Mouse (Mus musculus) hindbrain, embryonic 14.5 days (tissue): ENCODE data around the gene Rpia. TPM values are rescaled to one million over a fixed set of nuclear protein-coding genes. Genes with fewer than 3 reads are reported as not detected.

Experiments
- ATAC-seq: fragments of 200-750 bp; cut with Nextera tagmentation; 2 replicates; pipeline ENCODE4 v1.8.0; 2017; ENCODE audit warnings: moderate number of reproducible peaks, mild to moderate bottlenecking, moderate TSS enrichment, moderate library complexity; ENCODE audit not compliant: low FRiP score
- DNase-seq: peaks from one replicate; pipeline ENCODE4 v3.0.0-alpha.2; 2015; ENCODE audit warnings: low spot score
- H3K27ac ChIP-seq: fragments of 300-500 bp; sonication (generic); 2 replicates; pipeline ENCODE4 v1.5.1; 2014; ENCODE audit warnings: mild to moderate bottlenecking, moderate library complexity
- H3K27me3 ChIP-seq: fragments of 300-500 bp; sonication (generic); 2 replicates; pipeline ENCODE4 v1.6.1; 2014; ENCODE audit warnings: mild to moderate bottlenecking, low read length, mixed read lengths; ENCODE audit not compliant: control insufficient read depth, insufficient read depth
- H3K36me3 ChIP-seq: fragments of 300-500 bp; sonication (generic); replicated peaks from 2 replicates; pipeline ENCODE4 v1.6.1; 2014; ENCODE audit not compliant: control insufficient read depth, insufficient read depth
- H3K4me1 ChIP-seq: fragments of 300-500 bp; sonication (generic); replicated peaks from 2 replicates; pipeline ENCODE4 v1.6.1; 2014; ENCODE audit warnings: antibody characterized with exemption, low read length, mixed read lengths; ENCODE audit not compliant: control insufficient read depth, insufficient read depth
- H3K4me2 ChIP-seq: fragments of 300-500 bp; sonication (generic); replicated peaks from 2 replicates; pipeline ENCODE4 v1.6.1; 2014; ENCODE audit warnings: mild to moderate bottlenecking, moderate library complexity
- H3K4me3 ChIP-seq: fragments of 300-500 bp; sonication (generic); replicated peaks from 2 replicates; pipeline ENCODE4 v1.5.1; 2014; ENCODE audit warnings: mild to moderate bottlenecking, low read length
- H3K9ac ChIP-seq: fragments of 300-500 bp; sonication (generic); 2 replicates; pipeline ENCODE4 v1.6.1; 2014
- H3K9me3 ChIP-seq: fragments of 300-500 bp; sonication (generic); 2 replicates; pipeline ENCODE4 v1.6.1; 2016; ENCODE audit warnings: low read length; ENCODE audit not compliant: control insufficient read depth
- whole genome bisulfite sequencing: fragments of 180-500 bp; shearing (Covaris S2); extraction: QIAGEN DNeasy Blood & Tissue Kit; methylation state at CpG from one replicate; pipeline ENCODE4 v1.1.7; 2014; 5-methylcytosine and 5-hydroxymethylcytosine counted together
- polyA plus RNA-seq: library from polyadenylated mRNA; unstranded; fragments of >200 nt; fragmentation: Nextera tagmentation; extraction: Ambion mirVana; gene quantifications from 2 replicates; pipeline ENCODE4 v1.2.1, GENCODE M21; 2014

Gene Rpia
- polyA plus RNA-seq, 1 experiment from 2014 or later, result 2.9 TPM

DNA sequence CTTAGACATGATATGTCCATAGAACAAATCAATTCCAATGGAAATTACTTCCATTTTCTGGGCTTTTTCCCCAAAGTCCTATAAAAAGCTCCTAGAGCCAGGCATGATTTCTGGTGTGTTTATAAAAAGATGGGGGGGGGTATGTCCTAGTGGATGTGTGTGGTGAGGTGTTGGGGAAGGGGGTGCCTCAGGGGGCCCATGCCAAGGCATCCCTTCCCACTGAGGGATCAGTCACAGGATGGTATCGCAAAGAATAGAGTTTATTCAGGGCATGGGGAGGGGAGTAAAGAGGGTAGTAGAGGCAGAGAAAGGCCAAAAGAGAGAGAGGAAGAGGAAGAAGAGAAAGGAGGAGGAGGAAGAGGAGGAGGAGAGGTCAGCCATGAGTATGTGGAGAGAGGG lies 14.5 kb upstream of the Rpia start:
- no peak overlapping the region for H3K9ac ChIP-seq
- no peaks in the 10 kb centered on the region for H3K36me3 ChIP-seq
- no peak overlapping the region for H3K27ac ChIP-seq
- WGBS, result 44% methylated on average over 1 of the region's 1 CpGs
- DNase-seq (no peak), ATAC-seq (peak; percentile 24; the same call in 1 of the 2 replicates)
- no peaks in the 10 kb centered on the region for H3K9me3 ChIP-seq
- H3K4me1 ChIP-seq, result no peaks in the 10 kb centered on the region
- H3K27me3 ChIP-seq, result no peaks in the 10 kb centered on the region
- H3K4me3 ChIP-seq, result no peak overlapping the region
- H3K4me2 ChIP-seq, result no peak overlapping the region

DNA sequence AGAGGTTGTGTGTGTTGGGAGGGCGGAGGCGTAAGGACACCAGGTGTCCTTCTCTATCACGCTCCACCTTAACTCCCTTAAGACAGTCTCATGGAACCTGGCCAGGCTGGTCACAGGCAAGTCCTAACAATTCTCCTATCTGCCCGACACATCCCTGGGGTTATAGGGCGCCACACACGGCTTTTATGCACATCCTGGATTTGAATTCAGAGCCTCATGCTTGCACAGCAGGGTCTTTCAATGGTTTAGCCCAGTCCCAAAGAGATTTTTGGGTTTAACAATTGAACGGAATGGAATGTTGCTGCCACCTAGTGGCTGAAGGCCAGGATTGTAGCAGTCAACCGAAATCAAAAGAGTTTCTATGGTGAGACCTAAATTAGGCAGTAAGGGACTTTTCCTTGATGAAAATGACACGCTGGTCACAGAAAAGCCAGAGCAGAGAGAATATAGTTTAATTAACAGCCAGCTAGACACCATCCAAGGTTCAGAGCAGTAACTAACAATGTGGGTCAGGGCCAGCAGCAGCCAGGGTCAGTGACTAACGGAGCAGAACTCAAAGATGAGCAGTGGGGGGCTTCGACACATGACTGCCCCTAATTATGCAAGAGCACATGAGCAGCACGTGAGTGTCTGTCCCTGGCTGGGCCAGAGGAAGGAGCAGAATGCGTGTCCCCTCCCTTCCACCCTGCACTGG lies 13.9 kb upstream of the Rpia start:
- H3K27me3 ChIP-seq, result no peaks in the 10 kb centered on the region
- no peak overlapping the region for H3K4me3 ChIP-seq
- no peak overlapping the region for H3K9ac ChIP-seq
- H3K4me1 ChIP-seq, result no peaks in the 10 kb centered on the region
- H3K9me3 ChIP-seq, result no peaks in the 10 kb centered on the region
- H3K36me3 ChIP-seq, result no peaks in the 10 kb centered on the region
- no peak overlapping the region for H3K27ac ChIP-seq
- H3K4me2 ChIP-seq, result peak overlapping the region; percentile 44
- peak; percentile 73 for ATAC-seq
- WGBS, result 7% methylated on average over 13 of the region's 13 CpGs
- DNase-seq, result peak; percentile 91

DNA sequence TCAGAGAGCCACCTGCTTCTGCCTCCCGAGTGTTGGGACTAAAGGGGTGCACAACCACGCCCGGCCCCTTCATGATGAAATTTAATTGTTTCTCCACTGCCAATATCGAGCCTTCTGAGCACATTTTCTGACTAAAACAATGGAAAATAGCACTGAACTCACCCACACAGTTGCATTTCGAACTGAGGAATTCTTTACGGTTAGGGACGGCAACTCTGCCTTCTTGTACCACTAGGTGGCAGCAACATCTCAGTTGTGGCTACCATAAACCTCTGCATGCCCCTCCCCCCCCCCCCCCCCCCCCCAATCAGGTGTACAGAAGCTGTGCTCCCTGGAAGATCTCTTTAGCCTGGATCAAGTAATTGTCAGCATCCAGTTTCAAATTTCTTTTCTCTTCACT lies 13.2 kb upstream of the Rpia start:
- Histone ChIP-seq H3K4me1 (no peaks in the 10 kb centered on the region), H3K27ac (no peak overlapping the region), H3K9me3 (no peaks in the 10 kb centered on the region), H3K9ac (no peak overlapping the region), H3K27me3 (no peaks in the 10 kb centered on the region), H3K36me3 (no peaks in the 10 kb centered on the region), H3K4me2 (peak overlapping the region; percentile 44), H3K4me3 (no peak overlapping the region)
- DNase-seq (peak; percentile 86), ATAC-seq (peak; percentile 76)
- WGBS, result 13% methylated on average over 7 of the region's 7 CpGs

DNA sequence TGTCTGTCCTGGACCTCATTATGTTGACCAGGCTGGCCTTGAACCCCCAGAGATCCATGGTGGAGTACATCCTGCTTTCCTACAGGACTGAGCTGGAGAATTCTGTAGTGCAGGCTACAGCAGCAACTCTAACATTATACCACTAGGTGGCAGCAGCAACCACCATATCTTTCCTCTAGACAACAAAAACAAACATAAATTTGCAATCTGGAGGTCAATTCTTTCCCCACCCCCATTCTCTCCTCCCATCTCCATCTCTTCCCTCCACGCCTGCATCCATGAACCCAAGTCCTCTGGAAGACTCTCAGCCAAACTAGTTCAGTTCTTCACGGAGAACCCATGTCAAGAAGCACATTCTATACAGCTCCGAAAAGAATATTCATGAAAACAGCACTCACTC lies 12.6 kb upstream of the Rpia start:
- Histone ChIP-seq H3K27ac (no peak overlapping the region), H3K4me2 (peak overlapping the region; percentile 26), H3K27me3 (no peaks in the 10 kb centered on the region), H3K9ac (no peak overlapping the region), H3K9me3 (no peaks in the 10 kb centered on the region), H3K4me3 (no peak overlapping the region), H3K4me1 (no peaks in the 10 kb centered on the region), H3K36me3 (no peaks in the 10 kb centered on the region)
- ATAC-seq (peak; percentile 28; the same call in 1 of the 2 replicates), DNase-seq (peak; percentile 74)
- 28% methylated on average over 3 of the region's 3 CpGs for WGBS

DNA sequence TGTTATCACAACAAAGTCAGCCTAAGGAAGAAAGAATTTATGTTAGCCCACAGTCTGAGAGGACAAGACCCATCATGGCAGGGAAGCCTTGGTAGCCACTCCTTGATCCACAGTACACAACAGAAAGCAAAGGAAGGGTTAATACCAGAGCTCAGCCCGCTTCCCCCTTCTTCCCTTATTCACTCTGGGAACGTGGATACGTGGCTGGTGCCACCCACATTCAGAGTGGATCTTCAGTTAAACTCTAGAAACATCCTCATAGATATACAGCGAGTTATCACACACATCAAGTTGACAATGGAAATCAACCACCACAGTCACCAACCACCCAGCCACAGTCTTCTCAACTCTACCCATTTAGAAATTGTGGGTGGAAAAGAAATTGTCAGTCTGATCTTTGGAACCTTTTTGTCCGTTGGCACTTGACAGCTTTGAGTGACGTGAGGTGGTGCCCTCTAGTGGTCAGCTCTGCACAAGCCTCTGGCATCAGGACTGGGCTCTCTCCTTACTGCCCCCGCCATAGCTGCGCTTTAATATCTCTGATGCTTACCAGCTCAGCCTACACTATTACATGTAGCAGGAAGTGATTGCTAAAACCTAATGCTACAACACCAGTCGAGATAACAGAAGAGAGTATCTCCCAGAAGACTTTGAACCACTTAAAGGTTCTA lies 5.7 kb upstream of the Rpia start:
- H3K27ac ChIP-seq, result no peak overlapping the region
- WGBS, result 27% methylated on average over 9 of the region's 9 CpGs

DNA sequence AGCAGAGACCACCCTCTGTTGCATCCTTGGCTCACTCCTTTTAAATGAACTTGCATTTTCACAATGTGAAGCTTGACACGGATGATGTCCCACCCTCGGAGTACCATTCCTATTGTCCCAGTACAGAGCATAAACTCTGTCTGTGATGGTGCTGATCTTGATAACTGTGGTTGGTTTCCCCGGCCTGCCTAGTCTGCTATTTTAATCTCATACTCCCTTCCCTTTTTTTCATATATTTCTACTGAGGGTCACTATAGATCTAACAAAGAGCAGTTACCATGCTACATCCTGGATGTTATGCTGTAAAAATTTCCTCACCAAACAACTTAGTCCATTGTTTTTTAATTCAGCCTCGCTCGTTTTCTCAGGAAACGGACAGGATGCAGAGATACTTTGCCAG lies 4.9 kb upstream of the Rpia start:
- 82% methylated on average over 6 of the region's 6 CpGs for WGBS
- no peaks in the 10 kb centered on the region for H3K36me3 ChIP-seq
- no peak overlapping the region for H3K9ac ChIP-seq
- no peak overlapping the region for H3K4me2 ChIP-seq
- H3K4me3 ChIP-seq, result no peak overlapping the region
- no peak for ATAC-seq
- no peak for DNase-seq
- H3K9me3 ChIP-seq, result no peaks in the 10 kb centered on the region
- H3K4me1 ChIP-seq, result peaks cover 5% of the 10 kb centered on the region
- no peaks in the 10 kb centered on the region for H3K27me3 ChIP-seq
- H3K27ac ChIP-seq, result no peak overlapping the region

More for the DNA sequence above, 5.7 kb upstream of the Rpia start:
- H3K4me2 ChIP-seq, result no peak overlapping the region
- H3K9ac ChIP-seq, result no peak overlapping the region
- no peak overlapping the region for H3K4me3 ChIP-seq
- H3K4me1 ChIP-seq, result peaks cover 3% of the 10 kb centered on the region
- DNase-seq, result no peak
- no peaks in the 10 kb centered on the region for H3K9me3 ChIP-seq
- no peaks in the 10 kb centered on the region for H3K36me3 ChIP-seq
- peak; percentile 56; the same call in 1 of the 2 replicates for ATAC-seq
- no peaks in the 10 kb centered on the region for H3K27me3 ChIP-seq

DNA sequence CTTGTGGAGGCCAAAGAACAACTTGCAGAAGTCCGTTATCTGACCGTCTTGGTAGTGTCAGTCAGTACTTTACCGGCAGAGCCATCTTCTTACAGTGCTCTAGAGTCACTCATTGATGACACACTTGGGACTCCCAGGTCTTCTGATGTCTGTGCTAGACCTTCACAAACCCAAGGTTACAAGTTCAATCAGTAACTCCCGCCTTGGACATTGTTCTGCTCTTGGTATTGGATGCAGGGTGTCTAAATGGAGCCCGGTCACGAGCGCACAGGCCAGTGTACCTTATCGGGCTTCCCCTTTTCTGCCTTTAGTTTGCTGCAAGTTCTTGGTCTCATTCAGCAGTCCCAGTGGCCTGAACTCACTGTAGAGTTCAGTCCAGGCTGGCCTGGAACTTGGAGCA lies 612 bp upstream of the Rpia start:
- Histone ChIP-seq H3K27me3 (no peaks in the 10 kb centered on the region), H3K9ac (peak overlapping the region; percentile 62), H3K4me2 (peak overlapping the region; percentile 88), H3K4me1 (peaks cover 21% of the 10 kb centered on the region), H3K36me3 (no peaks in the 10 kb centered on the region), H3K9me3 (no peaks in the 10 kb centered on the region), H3K27ac (no peak overlapping the region), H3K4me3 (peak overlapping the region; percentile 77)
- DNase-seq, result no peak
- WGBS, result 43% methylated on average over 8 of the region's 8 CpGs
- peak; percentile 15; the same call in 1 of the 2 replicates for ATAC-seq

DNA sequence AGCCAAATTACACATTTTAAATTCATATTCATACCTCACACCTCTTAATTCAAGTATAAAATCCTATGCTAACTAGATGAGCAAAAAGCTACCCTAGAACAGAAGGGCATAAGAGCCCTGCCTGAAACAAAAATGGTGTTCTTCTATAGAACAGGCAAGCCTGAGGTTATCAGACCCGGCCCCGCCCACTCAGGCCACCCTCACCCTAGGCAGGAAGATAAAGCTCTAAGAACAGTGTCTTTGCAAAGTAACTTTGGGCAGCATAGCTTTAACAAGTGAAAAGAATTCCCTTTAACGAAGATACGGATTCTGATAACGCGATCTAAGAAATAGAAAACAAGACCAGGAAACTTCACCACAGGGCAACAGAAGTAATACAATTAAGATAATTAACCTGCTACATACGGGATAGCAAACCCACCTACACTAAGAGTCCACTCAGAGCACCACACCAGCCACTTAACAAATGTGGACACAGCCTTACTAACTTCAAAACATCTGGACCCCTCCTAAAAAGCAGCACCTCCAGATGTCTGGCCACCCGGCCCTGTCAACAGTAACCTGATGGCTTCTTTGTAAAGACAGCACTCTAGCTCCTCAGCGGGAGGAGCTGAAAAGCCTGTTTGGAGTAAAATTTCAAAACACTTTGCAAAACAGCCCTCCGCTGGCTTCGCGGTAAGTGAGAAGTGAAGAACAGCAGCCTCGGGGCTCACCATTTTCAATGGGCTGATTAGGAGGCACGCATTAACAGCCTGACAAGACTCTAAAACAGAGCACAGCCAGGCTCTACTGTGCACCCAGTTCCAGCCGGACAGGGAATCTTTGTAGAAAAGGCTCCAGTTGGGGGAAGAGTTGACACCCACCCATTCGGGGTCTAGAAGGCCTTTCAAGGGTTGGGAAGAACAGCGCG lies 925 bp downstream of the Rpia start:
- Histone ChIP-seq H3K27ac (peak overlapping the region; percentile 52), H3K27me3 (no peaks in the 10 kb centered on the region), H3K9ac (peak overlapping the region; percentile 77), H3K4me1 (peaks cover 21% of the 10 kb centered on the region), H3K36me3 (no peaks in the 10 kb centered on the region), H3K4me2 (peak overlapping the region; percentile 88), H3K4me3 (peak overlapping the region; percentile 77), H3K9me3 (no peaks in the 10 kb centered on the region)
- DNase-seq (peak; percentile 27), ATAC-seq (no peak; the same call in 1 of the 2 replicates)
- WGBS, result 9% methylated on average over 18 of the region's 18 CpGs
